10 mouse cellular contexts compared by ENCODE assay signal in genomic region chr7:142442081-142442907, GRCm38 (mm10). TPM values are rescaled to one million over a fixed set of nuclear protein-coding genes. Genes with fewer than 3 reads are reported as not detected.
DNase-seq lines count a peak whose midpoint lies in the region; ATAC-seq and TF ChIP-seq lines count a peak whose summit lies in the region.
"Had no signal": no experiment of that assay in that cellular context is flagged by ENCODE, and none has a peak within 500 bp of the region (broad histone marks: within the 10 kb centered on the region; RNA-seq: fewer than 3 reads in every experiment).

No protein-coding gene starts in this region.

- H3K9ac ChIP-seq in liver, embryonic 11.5 days (ENCODE audit: low read depth, low read length), result no peak overlapping the region
- H3K9ac ChIP-seq in stomach, postnatal 0 days (ENCODE audit: low read length), result 0 out of 2 replicates have a peak overlapping the region, but pooled peaks have one; percentile 14
- no peak overlapping the region for H3K9ac ChIP-seq in midbrain, embryonic 14.5 days (replicated peaks; ENCODE audit: low read length)
- H3K9ac ChIP-seq: hindbrain, embryonic 12.5 days had no signal

- no peaks in the 10 kb centered on the region for H3K9me3 ChIP-seq in liver, embryonic 11.5 days (ENCODE audit: control insufficient read depth, low read length)
- no peaks in the 10 kb centered on the region for H3K9me3 ChIP-seq in stomach, postnatal 0 days (ENCODE audit: control insufficient read depth, low read length)
- H3K9me3 ChIP-seq in midbrain, embryonic 14.5 days (ENCODE audit: control insufficient read depth, low read length), result no peaks in the 10 kb centered on the region
- H3K9me3 ChIP-seq: hindbrain, embryonic 12.5 days had no signal

- H3K4me1 ChIP-seq in spleen, adult 2 months (ENCODE audit: control insufficient read depth, insufficient read depth, insufficient read length), result peaks cover 34% of the 10 kb centered on the region; the same call in 1 of the 2 replicates
- H3K4me1 ChIP-seq in liver, embryonic 11.5 days (replicated peaks; ENCODE audit: control insufficient read depth, insufficient read depth, low read length), result 0 out of 2 replicates have a peak, but pooled peaks cover 4% of the 10 kb centered on the region
- peaks cover 3% of the 10 kb centered on the region; the same call in 1 of the 2 replicates for H3K4me1 ChIP-seq in stomach, postnatal 0 days (replicated peaks; ENCODE audit: control insufficient read depth, insufficient read depth)
- H3K4me1 ChIP-seq in midbrain, embryonic 14.5 days (ENCODE audit: control insufficient read depth, insufficient read depth, low read length), result no peaks in the 10 kb centered on the region

- ATAC-seq in liver, embryonic 11.5 days (replicated peaks; ENCODE audit: low FRiP score), result no peak
- no peak for ATAC-seq in stomach, postnatal 0 days (ENCODE audit: low FRiP score, low TSS enrichment)
- ATAC-seq in midbrain, embryonic 14.5 days (ENCODE audit: low FRiP score, low TSS enrichment), result no peak

- TF ChIP-seq EP300 in stomach, postnatal 0 days (optimal IDR thresholded peaks at IDR 0.05), result no peak

- no peak overlapping the region for H3K4me3 ChIP-seq in spleen, adult 2 months (ENCODE audit: extremely low read depth, insufficient read depth, insufficient read length)
- no peak overlapping the region for H3K4me3 ChIP-seq in liver, embryonic 11.5 days (ENCODE audit: low read depth, low read length)
- no peak overlapping the region for H3K4me3 ChIP-seq in stomach, postnatal 0 days (ENCODE audit: low read depth, low read length)
- no peak overlapping the region for H3K4me3 ChIP-seq in midbrain, embryonic 14.5 days (replicated peaks; ENCODE audit: low read depth, low read length)
- H3K4me3 ChIP-seq: hindbrain, embryonic 12.5 days had no signal

- H3K27me3 ChIP-seq in spleen, adult 2 months (ENCODE audit: control insufficient read depth, insufficient read depth, low read length), result no peaks in the 10 kb centered on the region
- H3K27me3 ChIP-seq in liver, embryonic 11.5 days (replicated peaks; ENCODE audit: control insufficient read depth, insufficient read depth, low read length), result no peaks in the 10 kb centered on the region
- no peaks in the 10 kb centered on the region for H3K27me3 ChIP-seq in stomach, postnatal 0 days (ENCODE audit: control insufficient read depth, insufficient read depth, low read length)
- no peaks in the 10 kb centered on the region for H3K27me3 ChIP-seq in midbrain, embryonic 14.5 days (ENCODE audit: control insufficient read depth, insufficient read depth, low read length)
- H3K27me3 ChIP-seq: hindbrain, embryonic 12.5 days had no signal

- H3K36me3 ChIP-seq in spleen, adult 2 months (ENCODE audit: control insufficient read depth, insufficient read depth, low read length), result no peaks in the 10 kb centered on the region
- H3K36me3 ChIP-seq in liver, embryonic 11.5 days (ENCODE audit: control insufficient read depth, insufficient read depth, low read length), result no peaks in the 10 kb centered on the region
- H3K36me3 ChIP-seq in stomach, postnatal 0 days (ENCODE audit: control insufficient read depth, insufficient read depth, low read length), result no peaks in the 10 kb centered on the region
- no peaks in the 10 kb centered on the region for H3K36me3 ChIP-seq in midbrain, embryonic 14.5 days (ENCODE audit: control insufficient read depth, insufficient read depth, low read length)
- H3K36me3 ChIP-seq: hindbrain, embryonic 12.5 days had no signal

- TF ChIP-seq POLR2A in spleen, adult 2 months (IDR thresholded peaks at IDR 0.05; ENCODE audit: low read depth, low read length), result no peak

- H3K27ac ChIP-seq in spleen, adult 2 months (ENCODE audit: insufficient read depth, low read length), result peak overlapping the region; percentile 94
- 0 out of 2 replicates have a peak overlapping the region, but pooled peaks have one; percentile 3 for H3K27ac ChIP-seq in liver, embryonic 11.5 days (ENCODE audit: low read depth, low read length)
- peak overlapping the region; percentile 88 for H3K27ac ChIP-seq in stomach, postnatal 0 days (replicated peaks)
- H3K27ac ChIP-seq in midbrain, embryonic 14.5 days (replicated peaks; ENCODE audit: low read depth, low read length), result no peak overlapping the region
- H3K27ac ChIP-seq: hindbrain, embryonic 12.5 days had no signal

- WGBS in spleen, adult 2 months, result 30% methylated on average over 9 of the region's 9 CpGs
- 61% methylated on average over 9 of the region's 9 CpGs for WGBS in liver, embryonic 11.5 days
- 60% methylated on average over 9 of the region's 9 CpGs for WGBS in stomach, postnatal 0 days
- 82% methylated on average over 9 of the region's 9 CpGs for WGBS in midbrain, embryonic 14.5 days

- TF ChIP-seq CTCF in spleen, adult 2 months (IDR thresholded peaks at IDR 0.05; ENCODE audit: extremely low read depth, insufficient read depth, insufficient read length, insufficient replicate concordance), result no peak
- TF ChIP-seq CTCF in stomach, postnatal 0 days (IDR thresholded peaks at IDR 0.05; ENCODE audit: low read depth), result no peak

- intact Hi-C loops in heart, postnatal 14 days (cut with DNase I), result loop anchor here (5.0 kb wide), 2 partner anchors 95 to 230 kb away; no protein-coding TSS in a partner anchor

- no peak overlapping the region for H3K4me2 ChIP-seq in liver, embryonic 11.5 days
- no peak overlapping the region for H3K4me2 ChIP-seq in stomach, postnatal 0 days (replicated peaks; ENCODE audit: low read depth)
- H3K4me2 ChIP-seq in midbrain, embryonic 14.5 days (ENCODE audit: low read length), result no peak overlapping the region
- H3K4me2 ChIP-seq: hindbrain, embryonic 12.5 days had no signal

- DNase-seq in heart, adult 11 months, result peak; percentile 91
- DNase-seq in heart, postnatal 14 days, result no peak
- peak; percentile 58 to 65 for DNase-seq in spleen, adult 2 months (ENCODE audit: low read depth in 1 of 2, low spot score in 2 of 2)
- DNase-seq in spleen, postnatal 4 days (ENCODE audit: low spot score in 2 of 2), result no peak
- DNase-seq in liver, embryonic 11.5 days (ENCODE audit: low spot score), result no peak
- DNase-seq in stomach, postnatal 0 days (ENCODE audit: low spot score), result no peak
- no peak for DNase-seq in midbrain, embryonic 14.5 days
- no peak for DNase-seq in urinary bladder, postnatal 36 days (ENCODE audit: low spot score in 2 of 2)

RNA-seq across cellular contexts. Expression of gene Tnni2, which starts 0.7 kb away (rescaled TPM):
- 1 to 10 TPM; 5.7 to 7.8 TPM for total RNA-seq in heart, postnatal 14 days (2021)
- 3.0 and 3.9 TPM in 2 replicates for polyA plus RNA-seq in spleen, adult 2 months (2012; rRNA removed)
- 1.9 and 3.7 TPM in 2 replicates for polyA plus RNA-seq in liver, embryonic 11.5 days (2014; fragmentation: Nextera tagmentation; extraction: Ambion mirVana)
- 19.1 and 19.6 TPM in 2 replicates for polyA plus RNA-seq in stomach, postnatal 0 days (2015; fragmentation: Nextera tagmentation; extraction: Ambion mirVana)
- polyA plus RNA-seq in midbrain, embryonic 14.5 days (2014; fragmentation: Nextera tagmentation; extraction: Ambion mirVana), result not detected in 2 replicates

RNA-seq across cellular contexts. Expression of gene Syt8, which starts 7.6 kb away (rescaled TPM):
- not detected for total RNA-seq in heart, postnatal 14 days (2021)
- 0.94 and 1.1 TPM in 2 replicates for polyA plus RNA-seq in spleen, adult 2 months (2012; rRNA removed)
- 0.41 and 0.42 TPM in 2 replicates for polyA plus RNA-seq in liver, embryonic 11.5 days (2014; fragmentation: Nextera tagmentation; extraction: Ambion mirVana)
- 70.7 and 78.9 TPM in 2 replicates for polyA plus RNA-seq in stomach, postnatal 0 days (2015; fragmentation: Nextera tagmentation; extraction: Ambion mirVana)
- polyA plus RNA-seq in midbrain, embryonic 14.5 days (2014; fragmentation: Nextera tagmentation; extraction: Ambion mirVana), result not detected in 2 replicates
- total RNA-seq: megakaryocyte-erythroid progenitor cell, adult 5-6 weeks had no signal

RNA-seq across cellular contexts. Expression of gene Lsp1, which starts 18.3 kb away (rescaled TPM):
- total RNA-seq in heart, postnatal 14 days (2021), result 10 to 100 TPM; 63.5 to 77.2 TPM
- 368 and 410 TPM in 2 replicates for polyA plus RNA-seq in spleen, adult 2 months (2012; rRNA removed)
- 19.2 and 20.7 TPM in 2 replicates for polyA plus RNA-seq in liver, embryonic 11.5 days (2014; fragmentation: Nextera tagmentation; extraction: Ambion mirVana)
- polyA plus RNA-seq in stomach, postnatal 0 days (2015; fragmentation: Nextera tagmentation; extraction: Ambion mirVana), result 107 and 110 TPM in 2 replicates
- 2.7 and 8.0 TPM in 2 replicates for polyA plus RNA-seq in midbrain, embryonic 14.5 days (2014; fragmentation: Nextera tagmentation; extraction: Ambion mirVana)

RNA-seq across cellular contexts. Expression of gene Ctsd, which starts 54.5 kb away (rescaled TPM):
- 100 to 1,000 TPM; 572 to 613 TPM for total RNA-seq in heart, postnatal 14 days (2021)
- polyA plus RNA-seq in spleen, adult 2 months (2012; rRNA removed), result 359 and 461 TPM in 2 replicates
- polyA plus RNA-seq in liver, embryonic 11.5 days (2014; fragmentation: Nextera tagmentation; extraction: Ambion mirVana), result 316 and 340 TPM in 2 replicates
- polyA plus RNA-seq in stomach, postnatal 0 days (2015; fragmentation: Nextera tagmentation; extraction: Ambion mirVana), result 798 and 841 TPM in 2 replicates
- polyA plus RNA-seq in midbrain, embryonic 14.5 days (2014; fragmentation: Nextera tagmentation; extraction: Ambion mirVana), result 208 and 229 TPM in 2 replicates

RNA-seq across cellular contexts. Expression of gene Tnnt3, which starts 56.3 kb away (rescaled TPM):
- total RNA-seq in heart, postnatal 14 days (2021), result 1 to 10 TPM; 1.2 to 1.4 TPM
- polyA plus RNA-seq in spleen, adult 2 months (2012; rRNA removed), result 1.6 and 1.8 TPM in 2 replicates
- polyA plus RNA-seq in liver, embryonic 11.5 days (2014; fragmentation: Nextera tagmentation; extraction: Ambion mirVana), result 1.5 and 2.4 TPM in 2 replicates
- 8.0 and 11.7 TPM in 2 replicates for polyA plus RNA-seq in stomach, postnatal 0 days (2015; fragmentation: Nextera tagmentation; extraction: Ambion mirVana)
- polyA plus RNA-seq in midbrain, embryonic 14.5 days (2014; fragmentation: Nextera tagmentation; extraction: Ambion mirVana), result 1.1 TPM in 1 of 2 replicates, not detected in the other
- total RNA-seq: megakaryocyte-erythroid progenitor cell, adult 5-6 weeks had no signal

Comparison
In these comparisons a context has a peak if more than half of its experiments do, and no peak if none do; other contexts are left out.
1. DNase-seq: peak in heart, adult 11 months (single experiment) and spleen, adult 2 months (2 of 2); none in heart, postnatal 14 days (0 of 2), spleen, postnatal 4 days (0 of 2), liver, embryonic 11.5 days (single experiment), stomach, postnatal 0 days (single experiment), midbrain, embryonic 14.5 days (single experiment) and urinary bladder, postnatal 36 days (0 of 2).
2. RNA of gene Syt8, which starts 7.6 kb away (polyA plus RNA-seq): 70.7 to 78.9 TPM in stomach, postnatal 0 days; 0.94 to 1.1 TPM in spleen, adult 2 months, 0.41 to 0.42 TPM in liver, embryonic 11.5 days and not detected in midbrain, embryonic 14.5 days; every median in the first group is over 10 times any median in the second.